Mouse (Mus musculus) small intestine, adult 2 months (tissue): ENCODE results near the gene Galm. TPM values are rescaled to one million over a fixed set of nuclear protein-coding genes. Genes with fewer than 3 reads are reported as not detected.

Experiments used
- H3K27ac ChIP-seq: fragments of 200-500 bp; 2 replicates; pipeline ENCODE4 v1.5.1; 2012; ENCODE audit warnings: low read depth, low read length, control low read depth, inconsistent platforms; ENCODE audit not compliant: insufficient read depth
- H3K27me3 ChIP-seq: fragments of 200-500 bp; 2 replicates; pipeline ENCODE4 v1.6.1; 2012; ENCODE audit warnings: mild to moderate bottlenecking, moderate library complexity, low read length, inconsistent platforms; ENCODE audit not compliant: control insufficient read depth, insufficient read depth
- H3K36me3 ChIP-seq: fragments of 200-500 bp; 2 replicates; pipeline ENCODE4 v1.6.1; 2012; ENCODE audit warnings: mild to moderate bottlenecking, low read length, control low read depth, inconsistent platforms; ENCODE audit not compliant: control insufficient read depth, insufficient read depth
- H3K4me1 ChIP-seq: fragments of 200-500 bp; 2 replicates; pipeline ENCODE4 v1.6.1; 2012; ENCODE audit warnings: low read length, inconsistent platforms, mixed read lengths; ENCODE audit not compliant: control insufficient read depth, insufficient read depth, insufficient read length
- H3K4me3 ChIP-seq: fragments of 200-500 bp; 2 replicates; pipeline ENCODE4 v1.5.1; 2012; ENCODE audit warnings: low read depth, mild to moderate bottlenecking, control low read depth, inconsistent platforms, low read length, moderate library complexity
- CTCF ChIP-seq: fragments of 200-500 bp; IDR thresholded peaks from 2 replicates; pipeline ENCODE4 v1.5.1; 2012; ENCODE audit warnings: low read depth, mild to moderate bottlenecking, control low read depth, inconsistent platforms, low read length, moderate library complexity, mixed read lengths; ENCODE audit not compliant: insufficient replicate concordance, insufficient read length; ENCODE audit errors: extremely low read depth
- POLR2A ChIP-seq: fragments of 200-500 bp; IDR thresholded peaks from 2 replicates; pipeline ENCODE4 v1.6.1; 2012; ENCODE audit warnings: low read depth, mild to moderate bottlenecking, control low read depth, inconsistent platforms, low read length, moderate library complexity
- WGBS: fragments of 180-500 bp; shearing (Covaris S2); methylation state at CpG from one replicate; pipeline ENCODE4 v1.1.7; 2018; 5-methylcytosine and 5-hydroxymethylcytosine counted together
- polyA plus RNA-seq: library from polyadenylated mRNA; depleted of rRNA; stranded (reverse); fragments of >200 nt; gene quantifications from 2 replicates; pipeline ENCODE4 v1.2.3, GENCODE M21; 2012

Gene Galm
- polyA plus RNA-seq, 1 experiment = 67.4 TPM

DNA sequence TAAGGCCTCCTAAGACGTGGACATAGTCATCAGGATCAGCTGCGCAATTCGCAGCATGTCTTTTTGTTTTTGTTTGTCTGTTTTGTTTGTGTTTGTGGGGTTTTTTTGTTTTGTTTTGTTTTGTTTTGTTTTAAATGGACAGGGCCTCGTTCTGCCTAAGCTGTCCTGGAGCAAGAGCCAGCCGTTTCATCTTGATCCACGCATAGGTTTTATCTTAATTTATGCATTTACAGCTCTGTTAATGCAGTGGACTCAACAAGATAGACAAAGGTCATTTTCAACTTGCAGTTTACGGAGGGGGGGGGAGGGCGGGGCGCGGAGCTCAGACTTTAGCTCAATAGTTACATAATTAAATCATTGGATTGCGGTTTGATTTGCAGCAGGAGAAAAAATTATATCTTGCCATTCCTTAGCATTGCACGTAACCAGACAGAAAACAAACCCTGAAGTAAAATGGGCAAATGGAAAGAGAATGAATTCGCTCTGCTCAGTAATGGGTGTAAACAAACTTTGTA is 1.3 kb downstream of the Galm start:
- Histone ChIP-seq H3K4me1 (peaks cover 6% of the 10 kb centered on the region), H3K27me3 (no peaks in the 10 kb centered on the region), H3K4me3 (no peak overlapping the region), H3K27ac (peak overlapping the region; percentile 99), H3K36me3 (no peaks in the 10 kb centered on the region)
- no peak for TF ChIP-seq POLR2A
- no peak for TF ChIP-seq CTCF
- 22% methylated on average over 13 of the region's 13 CpGs for WGBS

DNA sequence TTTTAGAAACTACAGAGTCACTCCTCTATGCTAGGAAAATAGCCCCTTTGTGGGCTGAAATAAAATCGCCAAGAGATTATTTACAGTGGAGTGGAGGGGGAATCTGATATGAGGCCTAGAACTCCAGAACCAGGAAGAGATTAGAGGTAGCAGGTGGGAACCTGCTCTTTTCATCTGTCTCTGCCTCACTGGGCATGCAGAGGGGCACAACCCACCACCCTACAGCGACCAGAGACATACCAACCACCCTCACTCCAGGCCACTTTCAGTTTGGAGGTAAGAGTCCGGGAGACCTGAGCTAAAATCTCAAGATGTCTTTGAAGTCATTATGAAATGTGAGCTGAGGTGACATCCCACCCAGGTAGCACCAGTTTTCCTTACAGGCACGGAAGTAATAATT is 2.1 kb downstream of the Galm start:
- peak overlapping the region; percentile 94 for H3K27ac ChIP-seq
- H3K27me3 ChIP-seq = no peaks in the 10 kb centered on the region
- TF ChIP-seq POLR2A (no peak), CTCF (no peak)
- 26% methylated on average over 4 of the region's 4 CpGs for WGBS
- peaks cover 6% of the 10 kb centered on the region for H3K4me1 ChIP-seq
- peak overlapping the region; percentile 36; the same call in 1 of the 2 replicates for H3K4me3 ChIP-seq
- H3K36me3 ChIP-seq = no peaks in the 10 kb centered on the region

- peaks cover 6% of the 10 kb centered on the region for H3K4me1 ChIP-seq
- WGBS = 21% methylated on average over 9 of the region's 9 CpGs
- peak overlapping the region; percentile 96 for H3K27ac ChIP-seq
- no peaks in the 10 kb centered on the region; the same call in 1 of the 2 replicates for H3K36me3 ChIP-seq
- TF ChIP-seq POLR2A (no peak), CTCF (no peak)
- H3K27me3 ChIP-seq = no peaks in the 10 kb centered on the region
- no peak overlapping the region; the same call in 1 of the 2 replicates for H3K4me3 ChIP-seq
Observed at GRCm38 (mm10) chr17:80130718-80131430, 3.6 kb downstream of the Galm start.

DNA sequence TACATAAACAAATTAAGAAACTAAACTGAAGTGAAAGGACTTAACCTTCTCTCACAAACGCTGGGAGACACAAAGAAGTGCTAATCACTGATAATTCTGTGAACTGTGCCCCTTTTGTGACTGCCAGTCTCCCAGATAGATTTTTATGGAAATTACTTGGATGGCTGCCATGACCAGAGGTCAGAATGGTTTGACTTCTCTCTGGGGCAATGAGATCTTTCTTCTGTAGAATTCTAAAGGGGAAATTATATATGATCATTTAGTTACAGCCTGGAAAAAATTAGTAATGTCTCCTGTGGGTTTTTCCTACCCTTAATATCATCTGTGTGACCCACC is 4.1 kb downstream of the Galm start:
- H3K36me3 ChIP-seq = no peaks in the 10 kb centered on the region; the same call in 1 of the 2 replicates
- H3K4me1 ChIP-seq = peaks cover 6% of the 10 kb centered on the region
- WGBS = 21% methylated on average over 1 of the region's 1 CpGs
- TF ChIP-seq CTCF (no peak), POLR2A (no peak)
- no peak overlapping the region for H3K4me3 ChIP-seq
- H3K27ac ChIP-seq = peak overlapping the region; percentile 96
- H3K27me3 ChIP-seq = no peaks in the 10 kb centered on the region

- WGBS = 22% methylated on average over 7 of the region's 7 CpGs
- no peak overlapping the region for H3K4me3 ChIP-seq
- H3K27ac ChIP-seq = peak overlapping the region; percentile 83
- H3K36me3 ChIP-seq = no peaks in the 10 kb centered on the region; the same call in 1 of the 2 replicates
- H3K27me3 ChIP-seq = no peaks in the 10 kb centered on the region
- TF ChIP-seq CTCF (no peak), POLR2A (no peak)
- peaks cover 6% of the 10 kb centered on the region for H3K4me1 ChIP-seq
Observed at GRCm38 (mm10) chr17:80131838-80132237, 4.6 kb downstream of the Galm start.

DNA sequence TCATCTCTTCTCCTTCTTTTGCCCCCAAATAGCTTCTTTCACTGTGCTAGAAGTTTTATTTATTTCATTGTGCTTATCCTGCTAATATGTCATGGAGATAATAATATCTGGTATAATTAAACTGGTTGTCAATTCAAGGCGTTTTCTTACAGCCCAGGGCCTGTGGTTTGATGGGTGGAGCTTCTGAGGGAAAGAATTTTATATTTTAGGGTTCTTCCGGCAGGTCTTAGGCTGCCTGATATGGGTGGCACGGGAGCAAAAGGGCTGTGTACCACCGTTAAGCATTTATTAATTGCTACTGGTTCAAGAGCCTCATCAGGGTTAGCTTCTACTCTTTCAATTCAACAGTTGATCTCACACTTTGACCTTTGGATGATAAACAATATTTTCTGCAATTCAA is 5.2 kb downstream of the Galm start:
- H3K4me3 ChIP-seq = no peak overlapping the region
- peaks cover 6% of the 10 kb centered on the region for H3K4me1 ChIP-seq
- H3K27ac ChIP-seq = peak overlapping the region; percentile 83
- H3K27me3 ChIP-seq = no peaks in the 10 kb centered on the region
- no peaks in the 10 kb centered on the region; the same call in 1 of the 2 replicates for H3K36me3 ChIP-seq
- WGBS = 25% methylated on average over 4 of the region's 4 CpGs
- TF ChIP-seq POLR2A = no peak

DNA sequence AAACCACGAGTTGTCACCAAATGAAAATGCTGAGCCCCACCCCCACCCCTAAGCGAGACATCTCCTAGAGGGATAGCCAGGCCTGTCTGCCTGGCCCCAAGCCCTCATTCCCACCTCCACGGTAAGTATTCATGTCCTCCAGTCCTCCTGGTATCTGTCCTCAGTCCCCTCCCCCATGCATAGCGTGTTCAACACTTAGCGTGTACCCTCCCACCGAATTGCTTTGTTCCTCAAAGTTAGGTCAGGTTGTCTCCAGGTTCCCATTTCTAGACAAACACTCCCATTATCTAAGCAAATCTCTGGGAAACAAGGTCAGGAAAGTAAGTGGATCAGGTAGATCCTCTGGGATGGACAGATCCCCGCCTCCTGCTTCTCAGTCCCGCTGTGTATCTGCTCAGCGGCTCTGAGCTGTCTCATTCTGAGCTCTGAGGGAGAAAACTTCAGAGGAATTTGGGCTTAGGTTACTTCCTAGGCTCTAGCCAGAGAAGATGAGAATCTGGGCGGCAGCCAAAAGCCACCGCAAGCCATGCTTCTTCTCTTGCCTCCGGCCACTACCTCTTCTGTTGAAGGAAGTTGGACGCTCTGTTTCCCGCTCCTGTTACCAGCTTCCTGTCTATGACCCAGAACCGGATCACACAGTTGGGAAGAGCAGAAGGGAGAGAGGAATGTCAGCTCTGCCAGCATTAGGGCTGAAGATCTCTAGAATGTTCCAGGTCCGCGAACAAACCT is 11.3 kb downstream of the Galm start:
- Histone ChIP-seq H3K4me1 (no peaks in the 10 kb centered on the region), H3K27me3 (no peaks in the 10 kb centered on the region), H3K36me3 (peaks cover 13% of the 10 kb centered on the region), H3K27ac (peak overlapping the region; percentile 29; the same call in 1 of the 2 replicates), H3K4me3 (0 out of 2 replicates have a peak overlapping the region, but pooled peaks have one; percentile 18)
- WGBS = 78% methylated on average over 17 of the region's 17 CpGs
- TF ChIP-seq CTCF (no peak), POLR2A (no peak)
